Comparison of ENCODE assay signal across 8 mouse cellular contexts in genomic region chr7:142284615-142285080, GRCm38 (mm10). TPM values are rescaled to one million over a fixed set of nuclear protein-coding genes. Genes with fewer than 3 reads are reported as not detected.
DNase-seq lines count a peak whose midpoint lies in the region; ATAC-seq lines count a peak whose summit lies in the region.

No protein-coding gene starts in this region.

- ATAC-seq in inflammation-experienced regulatory T-cells, adult 6 months = peak; percentile 75
- ATAC-seq in megakaryocyte-erythroid progenitor cell, adult 5-6 weeks (replicated peaks; ENCODE audit: low FRiP score, low TSS enrichment, poor library complexity, severe bottlenecking) = peak; percentile 70

- intact Hi-C loops in gastrocnemius, postnatal 14 days (cut with DNase I; ENCODE audit: low total_unique reads) = no loop called here
- intact Hi-C loops in left cerebral cortex, postnatal 10 days (cut with DNase I) = no loop called here

- DNase-seq in adrenal gland, adult (ENCODE audit: inconsistent age in 2 of 2, low spot score in 1 of 2) = peak; percentile 90 to 97
- DNase-seq in embryo, embryonic 10.5 days (ENCODE audit: low spot score) = peak; percentile 99
- DNase-seq in gastrocnemius, postnatal 14 days = peak; percentile 89
- DNase-seq in left cerebral cortex, postnatal 10 days (ENCODE audit: extremely low spot score in 1 of 2, low spot score in 2 of 2) = peak; percentile 90 to 93
- peak; percentile 84 for DNase-seq in right cerebral cortex, postnatal 25 days
- DNase-seq in urinary bladder, postnatal 4 days (ENCODE audit: low spot score in 2 of 2) = peak; percentile 84 to 92

RNA-seq across cellular contexts. Expression of gene Gm4559, which starts 10.5 kb away (rescaled TPM):
- not detected for total RNA-seq in gastrocnemius, postnatal 14 days (2021)
- not detected for polyA plus RNA-seq in inflammation-experienced regulatory T-cells, adult 6 months (2017; shearing (Covaris generic))
- not detected for total RNA-seq in left cerebral cortex, postnatal 10 days (2021)
- total RNA-seq in megakaryocyte-erythroid progenitor cell, adult 5-6 weeks (2014; fragmentation: Nextera tagmentation) = not detected in 2 replicates
- total RNA-seq in megakaryocyte-erythroid progenitor cell, adult 5-6 weeks (2017) = not detected in 2 replicates

RNA-seq across cellular contexts. Expression of gene Krtap5-1, which starts 12.3 kb away (rescaled TPM):
- not detected for total RNA-seq in gastrocnemius, postnatal 14 days (2021)
- polyA plus RNA-seq in inflammation-experienced regulatory T-cells, adult 6 months (2017; shearing (Covaris generic)) = not detected
- not detected for total RNA-seq in left cerebral cortex, postnatal 10 days (2021)
- total RNA-seq in megakaryocyte-erythroid progenitor cell, adult 5-6 weeks (2014; fragmentation: Nextera tagmentation) = not detected in 2 replicates
- total RNA-seq in megakaryocyte-erythroid progenitor cell, adult 5-6 weeks (2017) = not detected in 2 replicates

RNA-seq across cellular contexts. Expression of gene Krtap5-4, which starts 18.7 kb away (rescaled TPM):
- not detected for total RNA-seq in gastrocnemius, postnatal 14 days (2021)
- polyA plus RNA-seq in inflammation-experienced regulatory T-cells, adult 6 months (2017; shearing (Covaris generic)) = not detected
- total RNA-seq in left cerebral cortex, postnatal 10 days (2021) = not detected
- total RNA-seq in megakaryocyte-erythroid progenitor cell, adult 5-6 weeks (2014; fragmentation: Nextera tagmentation) = not detected in 2 replicates
- total RNA-seq in megakaryocyte-erythroid progenitor cell, adult 5-6 weeks (2017) = not detected in 2 replicates

RNA-seq across cellular contexts. Expression of gene Gm2431, which starts 26.5 kb away (rescaled TPM):
- total RNA-seq in gastrocnemius, postnatal 14 days (2021) = not detected
- polyA plus RNA-seq in inflammation-experienced regulatory T-cells, adult 6 months (2017; shearing (Covaris generic)) = not detected
- total RNA-seq in left cerebral cortex, postnatal 10 days (2021) = not detected
- not detected in 2 replicates for total RNA-seq in megakaryocyte-erythroid progenitor cell, adult 5-6 weeks (2014; fragmentation: Nextera tagmentation)
- not detected in 2 replicates for total RNA-seq in megakaryocyte-erythroid progenitor cell, adult 5-6 weeks (2017)

RNA-seq across cellular contexts. Expression of gene Gm40460, which starts 43.8 kb away (rescaled TPM):
- not detected for total RNA-seq in gastrocnemius, postnatal 14 days (2021)
- not detected for polyA plus RNA-seq in inflammation-experienced regulatory T-cells, adult 6 months (2017; shearing (Covaris generic))
- not detected for total RNA-seq in left cerebral cortex, postnatal 10 days (2021)
- not detected in 2 replicates for total RNA-seq in megakaryocyte-erythroid progenitor cell, adult 5-6 weeks (2014; fragmentation: Nextera tagmentation)
- total RNA-seq in megakaryocyte-erythroid progenitor cell, adult 5-6 weeks (2017) = not detected in 2 replicates

Comparison
In these comparisons a context has a peak if more than half of its experiments do, and no peak if none do; other contexts are left out.
1. Peak in every context shown above with its lines: DNase-seq and ATAC-seq.